Mouse (Mus musculus): ENCODE results near the gene Otub1.

- TF ChIP-seq POLR2A (IDR thresholded peaks at IDR 0.05; ENCODE audit: extremely low read depth, insufficient read depth, low read length): no peak
- no peak for TF ChIP-seq CTCF (IDR thresholded peaks at IDR 0.05; ENCODE audit: low read depth, low read length)
These were observed 41.9 kb downstream of the Otub1 start for GRCm38 (mm10) chr19:7164238-7164637.

Data from liver, adult 2 months (tissue).